Mouse (Mus musculus): ENCODE results near the gene Ccnyl1.

Gene Ccnyl1

GRCm38 (mm10) chr1:64705230-64705629 lies 15.0 kb downstream of the Ccnyl1 start:
- peak; percentile 81 for DNase-seq

GRCm38 (mm10) chr1:64706610-64707009 lies 16.4 kb downstream of the Ccnyl1 start:
- DNase-seq: no peak

- DNase-seq: peak; percentile 14
These were observed 19.6 kb downstream of the Ccnyl1 start for GRCm38 (mm10) chr1:64709891-64710290.

- DNase-seq: no peak
These were observed 21.9 kb downstream of the Ccnyl1 start for GRCm38 (mm10) chr1:64712006-64712760.

- no peak for DNase-seq
These were observed 25.2 kb downstream of the Ccnyl1 start for GRCm38 (mm10) chr1:64715458-64715857.

- no peak for DNase-seq
These were observed 26.5 kb downstream of the Ccnyl1 start for GRCm38 (mm10) chr1:64716589-64717304.

GRCm38 (mm10) chr1:64717504-64717903 lies 27.2 kb downstream of the Ccnyl1 start:
- peak; percentile 70 for DNase-seq

- no peak for DNase-seq
These were observed 30.9 kb downstream of the Ccnyl1 start for GRCm38 (mm10) chr1:64721034-64721587.

- no peak for DNase-seq
These were observed 39.8 kb downstream of the Ccnyl1 start for GRCm38 (mm10) chr1:64730046-64730445.

GRCm38 (mm10) chr1:64731341-64732020 lies 41.2 kb downstream of the Ccnyl1 start:
- no peak for DNase-seq

GRCm38 (mm10) chr1:64732161-64732560 lies 41.9 kb downstream of the Ccnyl1 start:
- no peak for DNase-seq

- no peak for DNase-seq
These were observed 42.5 kb downstream of the Ccnyl1 start for GRCm38 (mm10) chr1:64732637-64733200.

GRCm38 (mm10) chr1:64733453-64734245 lies 43.4 kb downstream of the Ccnyl1 start:
- no peak for DNase-seq

- peak; percentile 66 for DNase-seq
These were observed 44.8 kb downstream of the Ccnyl1 start for GRCm38 (mm10) chr1:64734771-64735750.

GRCm38 (mm10) chr1:64735781-64736680 lies 45.8 kb downstream of the Ccnyl1 start:
- peak; percentile 74 for DNase-seq

GRCm38 (mm10) chr1:64736681-64737501 lies 46.6 kb downstream of the Ccnyl1 start:
- DNase-seq: no peak

GRCm38 (mm10) chr1:64737502-64738179 lies 47.4 kb downstream of the Ccnyl1 start, which contains the start of gene Fzd5:
Gene Fzd5 (minus strand): TSS chr1:64737751.
- DNase-seq: peak; percentile 97

GRCm38 (mm10) chr1:64738180-64738555 lies 47.9 kb downstream of the Ccnyl1 start:
- peak; percentile 59 for DNase-seq

All from kidney, postnatal 10 days (tissue).